ENCODE assay signal across 14 mouse cellular contexts in genomic region chr3:152231333-152232100, GRCm38 (mm10). TPM values are rescaled to one million over a fixed set of nuclear protein-coding genes. Genes with fewer than 3 reads are reported as not detected.
DNase-seq lines count a peak whose midpoint lies in the region; ATAC-seq lines count a peak whose summit lies in the region.
"Had no signal": no experiment of that assay in that cellular context is flagged by ENCODE, and none has a peak within 500 bp of the region (broad histone marks: within the 10 kb centered on the region; RNA-seq: fewer than 3 reads in every experiment).

No protein-coding gene starts in this region.

- no peak for ATAC-seq in heart, embryonic 15.5 days (replicated peaks; ENCODE audit: insufficient number of reproducible peaks, insufficient read depth, low FRiP score, low read depth)
- peak; percentile 76 for ATAC-seq in liver, embryonic 15.5 days (ENCODE audit: insufficient read depth)
- ATAC-seq: hindbrain, embryonic 16.5 days had no signal

- H3K4me3 ChIP-seq in heart, embryonic 15.5 days: no peak overlapping the region
- no peak overlapping the region for H3K4me3 ChIP-seq in liver, embryonic 15.5 days (replicated peaks)
- H3K4me3 ChIP-seq: kidney, embryonic 15.5 days; lung, embryonic 15.5 days had no signal

- no peak overlapping the region for H3K4me2 ChIP-seq in heart, embryonic 15.5 days
- H3K4me2 ChIP-seq in liver, embryonic 15.5 days: no peak overlapping the region
- H3K4me2 ChIP-seq: kidney, embryonic 15.5 days; lung, embryonic 15.5 days had no signal

- H3K36me3 ChIP-seq in heart, embryonic 15.5 days: peaks cover 62% of the 10 kb centered on the region
- peaks cover 78% of the 10 kb centered on the region for H3K36me3 ChIP-seq in liver, embryonic 15.5 days (replicated peaks)

- intact Hi-C loops in left cerebral cortex, postnatal 25 days (cut with DNase I): no loop called here

- no peak for DNase-seq in heart, adult 8-10 months (ENCODE audit: low spot score)
- peak; percentile 81 for DNase-seq in ES-CJ7 (ENCODE audit: low read depth, low spot score)
- DNase-seq in c-Kit-positive CD71-positive TER-119-positive erythroid progenitor cells, embryonic 14.5 days (ENCODE audit: low spot score): peak; percentile 45
- no peak for DNase-seq in left cerebral cortex, postnatal 25 days (ENCODE audit: low spot score in 2 of 2)
- no peak for DNase-seq in kidney, adult 8-10 months
- DNase-seq in frontal cortex, postnatal 14 days (ENCODE audit: low spot score in 2 of 2): no peak
- DNase-seq: cerebellum, adult 9-11 months; layer of hippocampus, adult 9-11 months; thymus, adult 18-20 months had no signal

- no peaks in the 10 kb centered on the region for H3K9me3 ChIP-seq in heart, embryonic 15.5 days (replicated peaks)
- no peaks in the 10 kb centered on the region for H3K9me3 ChIP-seq in liver, embryonic 15.5 days (replicated peaks)
- H3K9me3 ChIP-seq: kidney, embryonic 15.5 days; lung, embryonic 15.5 days had no signal

- H3K4me1 ChIP-seq in heart, embryonic 15.5 days (replicated peaks): peaks cover 4% of the 10 kb centered on the region; the same call in 1 of the 2 replicates
- H3K4me1 ChIP-seq in liver, embryonic 15.5 days (replicated peaks): peaks cover 15% of the 10 kb centered on the region; the same call in 1 of the 2 replicates
- H3K4me1 ChIP-seq: kidney, embryonic 15.5 days; lung, embryonic 15.5 days had no signal

- WGBS in heart, embryonic 15.5 days: 42% methylated on average over 6 of the region's 6 CpGs
- WGBS in liver, embryonic 15.5 days (ENCODE audit: insufficient replicate concordance): 55% methylated on average over 6 of the region's 6 CpGs

- no peaks in the 10 kb centered on the region for H3K27me3 ChIP-seq in heart, embryonic 15.5 days
- H3K27me3 ChIP-seq in liver, embryonic 15.5 days: no peaks in the 10 kb centered on the region
- H3K27me3 ChIP-seq: kidney, embryonic 15.5 days; lung, embryonic 15.5 days had no signal

- H3K9ac ChIP-seq in heart, embryonic 15.5 days: no peak overlapping the region
- no peak overlapping the region for H3K9ac ChIP-seq in liver, embryonic 15.5 days
- H3K9ac ChIP-seq: kidney, embryonic 15.5 days; lung, embryonic 15.5 days had no signal

- H3K27ac ChIP-seq in heart, embryonic 15.5 days: peak overlapping the region; percentile 24; the same call in 1 of the 2 replicates
- no peak overlapping the region; the same call in 1 of the 2 replicates for H3K27ac ChIP-seq in liver, embryonic 15.5 days (replicated peaks)
- H3K27ac ChIP-seq: kidney, embryonic 15.5 days; lung, embryonic 15.5 days had no signal

RNA-seq across cellular contexts. Expression of gene Fubp1, which starts 21.3 kb away (rescaled TPM):
- 106 and 115 TPM in 2 replicates for polyA plus RNA-seq in heart, embryonic 15.5 days (2015; fragmentation: Nextera tagmentation; extraction: Ambion mirVana)
- total RNA-seq in heart, adult 8-10 months (2022): 10 to 100 TPM; 44.3 to 55.0 (median 52.5) TPM
- polyA plus RNA-seq in liver, embryonic 15.5 days (2015; fragmentation: Nextera tagmentation; extraction: Ambion mirVana): 55.1 and 57.1 TPM in 2 replicates
- total RNA-seq in left cerebral cortex, postnatal 25 days (2021): 100 to 1,000 TPM; 115 to 128 TPM

RNA-seq across cellular contexts. Expression of gene Dnajb4, which starts 21.4 kb away (rescaled TPM):
- 44.4 and 50.3 TPM in 2 replicates for polyA plus RNA-seq in heart, embryonic 15.5 days (2015; fragmentation: Nextera tagmentation; extraction: Ambion mirVana)
- total RNA-seq in heart, adult 8-10 months (2022): 100 to 1,000 TPM in 2 of 4 experiments, 10 to 100 TPM in 2; 88.0 to 125 (median 101) TPM
- 35.3 and 36.8 TPM in 2 replicates for polyA plus RNA-seq in liver, embryonic 15.5 days (2015; fragmentation: Nextera tagmentation; extraction: Ambion mirVana)
- total RNA-seq in left cerebral cortex, postnatal 25 days (2021): 10 to 100 TPM; 71.5 to 72.5 TPM

RNA-seq across cellular contexts. Expression of gene Nexn, which starts 34.6 kb away (rescaled TPM):
- polyA plus RNA-seq in heart, embryonic 15.5 days (2015; fragmentation: Nextera tagmentation; extraction: Ambion mirVana): 196 and 326 TPM in 2 replicates
- 100 to 1,000 TPM; 264 to 407 (median 333) TPM for total RNA-seq in heart, adult 8-10 months (2022)
- 1.5 and 1.7 TPM in 2 replicates for polyA plus RNA-seq in liver, embryonic 15.5 days (2015; fragmentation: Nextera tagmentation; extraction: Ambion mirVana)
- total RNA-seq in left cerebral cortex, postnatal 25 days (2021): 1 to 10 TPM; 1.4 to 7.5 TPM

Comparison
In these comparisons a context has a peak if more than half of its experiments do, and no peak if none do; other contexts are left out.
1. DNase-seq: peak in ES-CJ7 (single experiment) and c-Kit-positive CD71-positive TER-119-positive erythroid progenitor cells, embryonic 14.5 days (single experiment); none in heart, adult 8-10 months (single experiment), left cerebral cortex, postnatal 25 days (0 of 2), kidney, adult 8-10 months (0 of 2) and frontal cortex, postnatal 14 days (0 of 2).
2. RNA of gene Nexn, which starts 34.6 kb away (total RNA-seq): 264 to 407 TPM in heart, adult 8-10 months; 1.4 to 7.5 TPM in left cerebral cortex, postnatal 25 days; every median in the first group is over 10 times any median in the second.